Mouse (Mus musculus) MEL (cell line): ENCODE results near the gene Hdac4. TPM values are rescaled to one million over a fixed set of nuclear protein-coding genes. Genes with fewer than 3 reads are reported as not detected.

ENCODE experiments used
- DNase-seq: peaks from one replicate; pipeline ENCODE4 v3.0.0; 2011; ENCODE audit warnings: low read depth, low spot score
- H3K27ac ChIP-seq: 2 replicates; pipeline ENCODE4 v1.5.1; 2012; ENCODE audit warnings: low read depth, mild to moderate bottlenecking, control low read depth, low read length, moderate library complexity; ENCODE audit not compliant: control insufficient read depth
- H3K27me3 ChIP-seq, 2 experiments: fragments of 150-350 bp in 1 of 2; sonication (generic) in 1 of 2; 2 replicates each; pipeline ENCODE4 v1.6.1; 2012; ENCODE audit warnings: low read length in 2 of 2, mild to moderate bottlenecking in 2 of 2, improper control_type of control experiment in 1 of 2, moderate library complexity in 1 of 2; ENCODE audit not compliant: insufficient read depth in 2 of 2, control insufficient read depth in 1 of 2
- H3K36me3 ChIP-seq, 2 experiments: 2 replicates each; pipeline ENCODE4 v1.6.1; 2012 to 2014; ENCODE audit warnings: low read length in 2 of 2, improper control_type of control experiment in 1 of 2, inconsistent platforms in 1 of 2, mild to moderate bottlenecking in 1 of 2; ENCODE audit not compliant: insufficient read depth in 2 of 2, control insufficient read depth in 1 of 2
- H3K4me1 ChIP-seq, 2 experiments: fragments of 150-350 bp in 1 of 2; sonication (generic) in 1 of 2; 2 replicates each; pipeline ENCODE4 v1.6.1; 2012; ENCODE audit warnings: low read length in 2 of 2, improper control_type of control experiment in 1 of 2, mild to moderate bottlenecking in 1 of 2; ENCODE audit not compliant: insufficient read depth in 2 of 2, control insufficient read depth in 1 of 2
- H3K4me3 ChIP-seq, 2 experiments: fragments of 150-350 bp in 1 of 2; sonication (generic) in 1 of 2; 2 replicates each; pipeline ENCODE4 v1.5.1; 2012; ENCODE audit warnings: low read depth in 2 of 2, low read length in 2 of 2, mild to moderate bottlenecking in 2 of 2, moderate library complexity in 2 of 2, control low read depth in 1 of 2, improper control_type of control experiment in 1 of 2; ENCODE audit not compliant: control insufficient read depth in 1 of 2, insufficient read depth in 1 of 2
- H3K79me2 ChIP-seq: 2 replicates; pipeline ENCODE4 v1.6.1; 2012; ENCODE audit warnings: mild to moderate bottlenecking, low read length, moderate library complexity; ENCODE audit not compliant: control insufficient read depth, poor library complexity, insufficient read depth
- H3K9ac ChIP-seq: 2 replicates; pipeline ENCODE4 v1.6.1; 2012; ENCODE audit warnings: low read depth, mild to moderate bottlenecking, control low read depth, low read length, moderate library complexity; ENCODE audit not compliant: control insufficient read depth, poor library complexity, severe bottlenecking
- H3K9me3 ChIP-seq: fragments of 150-350 bp; sonication (generic); replicated peaks from 2 replicates; pipeline ENCODE4 v1.6.1; 2012; ENCODE audit warnings: mild to moderate bottlenecking, low read length, improper control_type of control experiment, moderate library complexity; ENCODE audit not compliant: insufficient read depth
- BHLHE40 ChIP-seq: IDR thresholded peaks from 2 replicates; pipeline ENCODE4 v1.6.1; 2012; ENCODE audit warnings: low read depth, mild to moderate bottlenecking, inconsistent platforms, low read length, improper control_type of control experiment, borderline replicate concordance
- CTCF ChIP-seq, 3 experiments: IDR thresholded peaks in 2 of 3; conservative IDR thresholded peaks in 1 of 3; 2 replicates each; pipeline ENCODE4 v1.5.1; 2011 to 2012; ENCODE audit warnings: low read length in 3 of 3, low read depth in 2 of 3, mild to moderate bottlenecking in 2 of 3, improper control_type of control experiment in 1 of 3, inconsistent platforms in 1 of 3, mixed read lengths in 1 of 3, moderate library complexity in 1 of 3; ENCODE audit not compliant: control insufficient read depth in 1 of 3, insufficient read depth in 1 of 3, poor library complexity in 1 of 3, severe bottlenecking in 1 of 3
- E2F4 ChIP-seq: IDR thresholded peaks from 2 replicates; pipeline ENCODE4 v1.6.1; 2011; ENCODE audit warnings: low read depth, low read length, improper control_type of control experiment, borderline replicate concordance
- EP300 ChIP-seq, 2 experiments: IDR thresholded peaks; 2 replicates each; pipeline ENCODE4 v1.6.1; 2011; ENCODE audit warnings: improper control_type of control experiment in 2 of 2, low read length in 2 of 2, low read depth in 1 of 2, mild to moderate bottlenecking in 1 of 2
- ETS1 ChIP-seq: IDR thresholded peaks from 2 replicates; pipeline ENCODE4 v1.6.1; 2012; ENCODE audit warnings: low read depth, mild to moderate bottlenecking, inconsistent platforms, low read length, improper control_type of control experiment, moderate library complexity
- GATA1 ChIP-seq: IDR thresholded peaks from 2 replicates; pipeline ENCODE4 v1.6.1; 2011; ENCODE audit warnings: low read depth, low read length, improper control_type of control experiment
- HCFC1 ChIP-seq: IDR thresholded peaks from 2 replicates; pipeline ENCODE4 v1.6.1; 2012; ENCODE audit warnings: low read depth, mild to moderate bottlenecking, inconsistent platforms, low read length, improper control_type of control experiment, moderate library complexity
- JUND ChIP-seq: IDR thresholded peaks from 2 replicates; pipeline ENCODE4 v1.6.1; 2011; ENCODE audit warnings: low read depth, mild to moderate bottlenecking, improper control_type of control experiment, low read length
- MAFK ChIP-seq: IDR thresholded peaks from 2 replicates; pipeline ENCODE4 v1.6.1; 2011; ENCODE audit warnings: low read depth, mild to moderate bottlenecking, low read length, improper control_type of control experiment, borderline replicate concordance
- MAX ChIP-seq: IDR thresholded peaks from 2 replicates; pipeline ENCODE4 v1.6.1; 2011; ENCODE audit warnings: low read length, improper control_type of control experiment
- MXI1 ChIP-seq: IDR thresholded peaks from 2 replicates; pipeline ENCODE4 v1.6.1; 2011; ENCODE audit warnings: mild to moderate bottlenecking, low read depth, low read length, improper control_type of control experiment
- NRF1 ChIP-seq: IDR thresholded peaks from 2 replicates; pipeline ENCODE4 v1.6.1; 2014; ENCODE audit warnings: low read depth, mild to moderate bottlenecking, inconsistent platforms, low read length, improper control_type of control experiment, moderate library complexity; ENCODE audit not compliant: poor library complexity, insufficient read depth, severe bottlenecking
- POLR2AphosphoS2 ChIP-seq: IDR thresholded peaks from 2 replicates; pipeline ENCODE4 v1.6.1; 2011; ENCODE audit warnings: low read length, improper control_type of control experiment
- RAD21 ChIP-seq: IDR thresholded peaks from 2 replicates; pipeline ENCODE4 v1.6.1; 2011; ENCODE audit warnings: mild to moderate bottlenecking, low read depth, low read length, improper control_type of control experiment
- RCOR1 ChIP-seq: IDR thresholded peaks from 2 replicates; pipeline ENCODE4 v1.6.1; 2012; ENCODE audit warnings: low read depth, mild to moderate bottlenecking, inconsistent platforms, low read length, improper control_type of control experiment
- SIN3A ChIP-seq: IDR thresholded peaks from 2 replicates; pipeline ENCODE4 v1.6.1; 2012; ENCODE audit warnings: low read length, improper control_type of control experiment, inconsistent platforms
- SMC3 ChIP-seq: IDR thresholded peaks from 2 replicates; pipeline ENCODE4 v1.6.1; 2011; ENCODE audit warnings: low read depth, low read length, improper control_type of control experiment
- TCF12 ChIP-seq: IDR thresholded peaks from 2 replicates; pipeline ENCODE4 v1.6.1; 2014; ENCODE audit warnings: low read depth, mild to moderate bottlenecking, inconsistent platforms, low read length, improper control_type of control experiment, moderate library complexity
- USF1 ChIP-seq: IDR thresholded peaks from 2 replicates; pipeline ENCODE4 v1.6.1; 2014; ENCODE audit warnings: low read depth, mild to moderate bottlenecking, inconsistent platforms, low read length, improper control_type of control experiment, moderate library complexity
- USF2 ChIP-seq, 2 experiments: IDR thresholded peaks; 2 replicates each; pipeline ENCODE4 v1.6.1; 2011 to 2012; ENCODE audit warnings: improper control_type of control experiment in 2 of 2, low read length in 2 of 2, borderline replicate concordance in 1 of 2, inconsistent platforms in 1 of 2, low read depth in 1 of 2, mild to moderate bottlenecking in 1 of 2; ENCODE audit not compliant: insufficient read depth in 1 of 2
- ZKSCAN1 ChIP-seq: IDR thresholded peaks from 2 replicates; pipeline ENCODE4 v1.6.1; 2012; ENCODE audit warnings: low read depth, mild to moderate bottlenecking, inconsistent platforms, low read length, improper control_type of control experiment, moderate library complexity
- ZMIZ1 ChIP-seq: IDR thresholded peaks from 2 replicates; pipeline ENCODE4 v1.6.1; 2012; ENCODE audit warnings: low read depth, mild to moderate bottlenecking, inconsistent platforms, low read length, improper control_type of control experiment, moderate library complexity
- polyA plus RNA-seq, 2 experiments: library from polyadenylated mRNA; stranded (reverse) in 1 of 2; unstranded in 1 of 2; fragments of >175 nt in 1 of 2; fragments of >200 nt in 1 of 2; gene quantifications; 2 replicates each; pipeline versions ENCODE4 v1.2.1 to v1.2.4; 2012; ENCODE audit warnings: low replicate concordance in 2 of 2, low read depth in 1 of 2; ENCODE audit not compliant: insufficient read length in 2 of 2, insufficient read depth in 1 of 2, missing spikeins in 1 of 2
- total RNA-seq: library from RNA; depleted of rRNA; stranded (reverse); fragments of 300-350 nt; gene quantifications from 2 replicates; pipeline ENCODE4 v1.2.3, GENCODE M21; 2012

The Hdac4 gene
- total and polyA plus RNA-seq, 3 experiments, result 11.0 to 19.5 (median 12.3) TPM

DNA sequence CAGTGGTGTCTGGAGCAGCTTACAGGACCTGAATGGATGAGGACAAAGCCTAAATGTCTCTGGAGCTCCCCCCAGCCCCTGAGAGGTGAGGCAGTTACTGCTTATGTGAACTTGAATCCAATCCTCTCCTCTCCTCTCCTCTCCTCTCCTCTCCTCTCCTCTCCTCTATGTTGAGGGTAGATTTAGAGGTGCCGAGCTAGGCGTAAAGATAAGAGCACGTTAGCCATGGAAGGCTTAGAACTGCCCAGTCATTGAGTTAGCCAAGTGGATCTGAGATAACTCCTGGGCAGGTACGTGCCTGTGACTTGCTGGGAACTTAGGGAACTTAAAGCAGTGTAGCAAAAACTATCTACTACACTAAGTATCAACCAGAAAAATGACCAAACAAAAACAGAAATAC lies 35.7 kb downstream of the Hdac4 start:
- H3K4me3 ChIP-seq, result no peak overlapping the region
- no peak overlapping the region for H3K27ac ChIP-seq
- no peak overlapping the region for H3K9ac ChIP-seq
- H3K79me2 ChIP-seq, result peaks cover 3% of the 10 kb centered on the region; the same call in 1 of the 2 replicates
- DNase-seq, result peak; percentile 32
- TF ChIP-seq JUND (no peak), GATA1 (no peak), SMC3 (no peak), MXI1 (peak; percentile 64; the same call in 1 of the 2 replicates), BHLHE40 (no peak), CTCF (IDR thresholded peaks at IDR 0.05 in 2 of 3, conservative IDR thresholded peaks at IDR 0.05 in 1 of 3; ENCODE audit: control insufficient read depth in 1 of 3, insufficient read depth in 1 of 3, low read depth in 2 of 3, low read length in 3 of 3, poor library complexity in 1 of 3, severe bottlenecking in 1 of 3) (no peak), EP300 (IDR thresholded peaks at IDR 0.05; ENCODE audit: low read depth in 1 of 2, low read length in 2 of 2) (peak; percentile 16 to 22; a peak in 1 of 4 replicates), NRF1 (no peak), MAX (no peak)
- peaks cover 4% of the 10 kb centered on the region in 2 experiments for H3K4me1 ChIP-seq
- H3K27me3 ChIP-seq, result no peaks in the 10 kb centered on the region
- no peaks in the 10 kb centered on the region for H3K9me3 ChIP-seq
- peaks cover 2 to 3% of the 10 kb centered on the region in 2 experiments; a peak in 2 of 4 replicates for H3K36me3 ChIP-seq

DNA sequence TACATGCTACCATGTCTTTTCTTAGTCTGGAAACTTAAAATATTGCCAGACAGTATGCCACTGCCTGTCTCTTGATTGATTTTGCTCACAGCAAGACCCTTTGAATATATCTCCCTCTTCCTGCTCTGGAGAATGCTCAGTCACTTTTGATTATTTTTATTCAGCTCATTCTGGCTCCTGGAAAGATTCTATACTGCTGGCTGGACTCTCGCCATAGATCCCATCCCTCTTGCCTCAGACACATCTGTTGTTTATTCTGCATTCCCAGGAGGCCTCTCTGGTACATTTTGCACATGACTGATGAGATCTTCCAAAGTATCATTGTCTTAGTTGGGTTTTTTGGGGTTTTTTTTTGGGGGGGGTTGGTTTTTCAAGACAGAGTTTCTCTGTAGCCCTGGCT lies 45.3 kb downstream of the Hdac4 start:
- TF ChIP-seq ZKSCAN1, result no peak
- no peak for TF ChIP-seq HCFC1
- TF ChIP-seq POLR2AphosphoS2, result no peak
- TF ChIP-seq USF1, result no peak
- TF ChIP-seq JUND, result no peak
- TF ChIP-seq MXI1, result no peak
- TF ChIP-seq, all 39 proteins: peak for 0
- H3K27ac ChIP-seq, result no peak overlapping the region
- peaks cover 6 to 9% of the 10 kb centered on the region in 2 experiments for H3K36me3 ChIP-seq
- H3K4me1 ChIP-seq, result peaks cover 3 to 12% of the 10 kb centered on the region in 2 experiments
- H3K27me3 ChIP-seq, result no peaks in the 10 kb centered on the region
- H3K4me3 ChIP-seq, result no peak overlapping the region
- no peak for DNase-seq
- no peaks in the 10 kb centered on the region; the same call in 1 of the 2 replicates for H3K79me2 ChIP-seq
- no peak overlapping the region for H3K9ac ChIP-seq
- H3K9me3 ChIP-seq, result no peaks in the 10 kb centered on the region

- DNase-seq, result peak; percentile 52
- H3K27me3 ChIP-seq, result no peaks in the 10 kb centered on the region
- H3K9me3 ChIP-seq, result no peaks in the 10 kb centered on the region
- TF ChIP-seq MAX (no peak), ZKSCAN1 (no peak), MAFK (no peak), ETS1 (0 out of 2 replicates have a peak, but pooled peaks have one; percentile 14), SIN3A (no peak; the same call in 1 of the 2 replicates), TCF12 (peak; percentile 11; the same call in 1 of the 2 replicates), RCOR1 (peak; percentile 38; the same call in 1 of the 2 replicates), USF2 (IDR thresholded peaks at IDR 0.05; ENCODE audit: borderline replicate concordance in 1 of 2, insufficient read depth in 1 of 2, low read depth in 1 of 2, low read length in 2 of 2) (no peak), GATA1 (peak; percentile 36; the same call in 1 of the 2 replicates), ZMIZ1 (no peak), RAD21 (no peak), EP300 (IDR thresholded peaks at IDR 0.05; ENCODE audit: low read depth in 1 of 2, low read length in 2 of 2) (peak in 1 of 2 experiments; percentile 24; a peak in 1 of 4 replicates), POLR2AphosphoS2 (no peak), E2F4 (no peak), USF1 (no peak)
- H3K27ac ChIP-seq, result no peak overlapping the region
- peaks cover 3 to 12% of the 10 kb centered on the region in 2 experiments for H3K4me1 ChIP-seq
- no peak overlapping the region for H3K9ac ChIP-seq
- H3K36me3 ChIP-seq, result peaks cover 2 to 9% of the 10 kb centered on the region in 2 experiments
- no peak overlapping the region for H3K4me3 ChIP-seq
- H3K79me2 ChIP-seq, result no peaks in the 10 kb centered on the region; the same call in 1 of the 2 replicates
Measured at GRCm38 (mm10) chr1:92148527-92148926, 47.0 kb downstream of the Hdac4 start.
